Mouse (Mus musculus) adrenal gland, adult (tissue): ENCODE data around the gene R3hcc1l.
A peak's percentile ranks its signal among the peaks of the same experiment; 100 is the strongest.

Source experiments
- DNase-seq, 2 experiments: peaks; one replicate each; pipeline ENCODE4 v3.0.0; 2022 to 2023; ENCODE audit warnings: low spot score in 1 of 2; ENCODE audit not compliant: inconsistent age in 2 of 2

Gene R3hcc1l

DNA sequence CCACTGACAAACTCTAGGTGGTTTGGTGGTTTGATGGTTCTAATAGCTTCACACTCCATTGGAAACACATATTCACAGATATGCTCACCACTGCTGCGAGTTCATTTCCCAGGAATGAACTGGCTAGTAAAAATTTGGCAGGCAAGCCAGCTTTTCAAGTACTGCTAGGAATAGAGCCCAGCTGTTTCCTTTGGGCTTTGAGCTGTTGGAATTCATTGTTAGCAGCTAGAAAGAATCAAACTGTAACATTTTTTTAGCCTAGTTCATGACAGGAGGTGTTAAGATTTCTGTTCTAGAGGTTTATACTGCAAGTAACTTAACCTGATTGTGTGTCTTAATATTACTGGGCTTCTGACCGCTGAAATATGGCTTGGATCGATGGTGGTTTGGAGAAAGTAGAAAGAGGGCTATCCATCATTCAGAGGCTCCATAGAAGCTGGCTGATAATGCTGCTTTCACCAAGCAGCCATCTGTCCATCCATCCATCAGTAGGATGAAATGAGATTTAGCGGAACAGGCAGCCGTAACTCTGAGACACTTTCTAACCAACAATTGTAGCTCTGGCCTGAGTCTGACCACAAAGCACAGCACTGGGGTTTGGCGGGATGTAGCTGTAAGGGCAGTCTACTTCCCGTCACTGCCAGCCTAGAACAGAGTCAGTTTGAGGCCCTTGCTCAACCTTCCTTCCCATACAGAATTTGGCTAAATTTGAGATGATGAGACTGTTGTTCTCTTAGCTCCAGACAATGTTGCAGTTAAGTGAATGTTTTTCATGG is 21.0 kb downstream of the R3hcc1l start:
- DNase-seq: no peak

DNA sequence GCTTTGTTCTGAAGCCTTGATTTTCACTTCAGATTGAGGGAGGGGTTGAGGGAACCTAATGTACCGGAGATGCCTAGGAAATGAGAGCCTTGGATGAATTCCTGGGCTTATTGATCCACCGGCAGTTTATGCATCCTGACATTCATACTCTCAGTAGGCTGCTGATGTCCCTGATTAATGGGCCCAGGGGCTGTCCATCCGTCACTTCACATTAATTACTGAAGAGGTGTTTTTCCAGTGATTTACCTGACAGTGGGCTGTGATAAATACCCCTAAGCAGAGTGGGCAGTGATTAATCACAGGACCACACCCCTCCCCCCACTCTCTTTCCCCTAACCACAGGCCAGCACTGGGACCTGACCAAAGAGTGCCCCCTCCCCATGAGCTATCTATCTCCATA is 22.1 kb downstream of the R3hcc1l start:
- DNase-seq: no peak

- DNase-seq: no peak
Measured at GRCm38 (mm10) chr19:42558701-42559100, 40.1 kb downstream of the R3hcc1l start.

GRCm38 (mm10) chr19:42561991-42562390 is 43.4 kb downstream of the R3hcc1l start:
- DNase-seq: no peak

DNA sequence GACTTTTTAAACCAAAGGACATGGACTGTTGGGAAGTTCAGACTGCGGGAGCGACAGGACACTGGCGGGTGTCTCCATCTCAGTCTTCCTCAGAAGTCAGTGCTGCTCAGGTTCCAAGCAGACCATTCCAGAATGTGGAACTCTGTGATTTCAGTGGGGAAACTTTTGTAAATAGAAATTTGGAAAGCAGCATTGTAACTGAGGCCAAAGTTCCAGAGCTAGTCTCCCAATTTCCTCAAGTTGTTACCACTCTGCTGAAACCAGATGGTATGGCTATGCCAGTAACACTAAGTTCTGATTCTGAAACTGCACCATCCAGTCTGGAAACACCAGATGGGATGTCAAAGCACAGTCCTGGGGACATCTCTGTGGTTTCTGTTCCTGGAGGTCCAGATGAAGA is 44.4 kb downstream of the R3hcc1l start:
- DNase-seq: no peak

DNA sequence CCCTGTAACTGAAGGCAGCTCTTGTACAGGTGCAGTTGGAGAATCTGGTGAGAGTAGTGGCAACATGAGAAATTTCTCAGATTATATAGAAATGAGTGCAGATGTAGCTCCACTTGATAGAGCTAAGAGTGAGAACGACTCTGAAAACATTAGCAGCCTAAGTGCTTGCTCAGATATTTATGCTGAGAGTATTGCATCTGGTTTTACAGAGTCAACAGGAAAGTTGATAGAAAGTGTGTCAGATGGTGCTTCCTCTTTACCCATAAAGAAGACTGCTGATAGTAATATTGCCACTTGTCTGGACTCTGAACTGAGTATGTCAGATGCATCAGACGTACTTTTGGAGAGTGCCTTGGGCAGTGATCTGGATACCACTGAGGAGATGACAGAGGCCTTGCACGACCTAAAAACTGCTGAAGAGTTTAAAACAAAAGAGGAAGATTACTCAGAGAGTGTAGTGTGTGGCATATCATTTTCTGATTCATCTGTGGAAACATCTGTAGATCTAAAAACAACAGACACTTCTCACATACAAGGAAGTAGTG is 45.2 kb downstream of the R3hcc1l start:
- no peak for DNase-seq

GRCm38 (mm10) chr19:42566283-42567019 is 47.9 kb downstream of the R3hcc1l start:
- peak; percentile 33 to 40 for DNase-seq

- DNase-seq: no peak
Measured at GRCm38 (mm10) chr19:42567020-42567419, 48.5 kb downstream of the R3hcc1l start.

DNA sequence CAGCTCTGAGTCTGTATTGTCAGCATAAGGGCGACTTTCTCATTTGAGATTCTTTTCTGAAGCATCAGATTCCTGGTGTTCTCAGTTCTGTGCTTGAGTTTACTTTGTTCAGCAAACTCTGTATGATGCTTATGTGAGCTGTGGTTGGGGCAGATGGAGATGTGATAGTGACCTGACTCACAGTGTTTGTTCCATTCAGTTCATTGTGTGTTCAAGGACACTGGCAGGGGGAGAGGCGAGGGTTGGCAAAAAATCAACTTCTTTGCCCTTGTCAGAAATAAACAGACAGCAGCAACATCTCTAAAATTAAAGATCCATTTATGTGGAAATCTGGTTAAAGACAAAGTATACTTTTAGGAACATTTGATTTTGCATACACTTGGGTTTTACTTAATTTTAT is 50.5 kb downstream of the R3hcc1l start:
- peak; percentile 56 to 81 for DNase-seq

- peak in 1 of 2 experiments; percentile 47 for DNase-seq
Measured at GRCm38 (mm10) chr19:42571291-42571690, 52.7 kb downstream of the R3hcc1l start.

DNA sequence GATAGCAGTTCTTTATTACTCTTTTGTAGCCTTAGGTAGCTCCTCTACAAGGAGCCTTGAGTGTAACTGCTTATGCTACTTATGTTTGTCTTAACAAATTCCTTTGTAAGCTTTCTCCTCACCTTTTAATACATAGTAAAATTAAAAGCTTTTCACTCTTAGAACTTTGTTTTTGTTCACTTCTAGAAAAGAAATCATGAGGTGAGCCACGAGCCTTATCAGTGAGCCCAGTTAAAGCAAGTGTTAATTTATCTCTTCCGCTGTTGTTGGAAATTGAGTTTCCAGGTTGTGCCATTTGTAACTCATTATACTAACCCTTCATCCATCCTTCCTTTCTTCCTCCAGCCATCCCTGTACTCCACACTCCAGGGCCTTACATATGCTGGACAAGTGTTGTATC is 56.8 kb downstream of the R3hcc1l start:
- no peak for DNase-seq

GRCm38 (mm10) chr19:42576856-42577255 is 58.3 kb downstream of the R3hcc1l start:
- DNase-seq: no peak

DNA sequence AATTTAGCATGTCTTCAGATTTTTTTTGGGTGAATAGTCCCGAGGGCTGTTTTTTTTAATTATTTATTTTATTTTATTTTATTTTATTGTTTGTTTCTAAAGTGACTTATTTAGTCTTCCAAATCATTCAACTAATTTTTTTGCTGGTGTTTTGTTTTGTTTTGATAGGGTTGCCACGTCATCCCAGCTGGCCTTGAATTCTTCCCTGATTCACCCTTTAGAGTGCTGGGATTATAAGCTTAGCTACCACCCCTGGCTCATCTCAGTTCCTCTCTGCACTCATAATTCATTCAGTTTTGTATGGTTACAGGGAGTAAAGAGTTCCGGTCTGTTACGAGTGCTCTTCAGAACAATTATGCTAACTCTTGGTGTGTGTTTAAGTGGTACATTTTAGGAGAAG is 60.1 kb downstream of the R3hcc1l start:
- DNase-seq: peak; percentile 44 to 81

- DNase-seq: no peak
Measured at GRCm38 (mm10) chr19:42580701-42581100, 62.1 kb downstream of the R3hcc1l start.

DNA sequence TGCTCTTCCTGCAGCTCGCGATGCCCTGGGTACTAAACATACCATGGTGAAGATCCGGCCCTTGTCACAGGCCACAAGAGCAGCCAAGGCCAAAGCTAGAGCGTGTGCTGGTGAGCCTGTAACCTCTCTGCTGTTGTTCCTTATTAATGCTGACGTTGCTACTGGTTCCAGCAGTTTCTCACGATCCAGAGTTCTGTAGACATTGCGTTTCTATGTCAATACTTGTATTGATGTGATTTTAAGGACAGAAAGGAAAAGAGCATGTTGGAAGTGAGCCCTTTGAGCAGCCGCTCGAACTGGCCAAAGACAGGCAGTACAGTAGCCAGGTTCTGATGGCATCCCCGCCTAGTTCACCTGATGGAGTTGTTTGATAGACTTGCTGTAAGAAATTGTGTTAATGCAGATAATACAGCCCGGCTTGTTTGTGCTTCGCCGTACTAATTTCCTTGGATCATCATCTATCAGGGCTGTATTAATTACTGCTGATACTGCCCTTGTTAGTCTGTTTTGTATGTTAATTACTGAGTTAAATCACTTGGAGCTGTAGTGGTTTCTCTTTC is 64.3 kb downstream of the R3hcc1l start:
- no peak for DNase-seq

GRCm38 (mm10) chr19:42583677-42584076 is 65.1 kb downstream of the R3hcc1l start:
- DNase-seq: no peak

DNA sequence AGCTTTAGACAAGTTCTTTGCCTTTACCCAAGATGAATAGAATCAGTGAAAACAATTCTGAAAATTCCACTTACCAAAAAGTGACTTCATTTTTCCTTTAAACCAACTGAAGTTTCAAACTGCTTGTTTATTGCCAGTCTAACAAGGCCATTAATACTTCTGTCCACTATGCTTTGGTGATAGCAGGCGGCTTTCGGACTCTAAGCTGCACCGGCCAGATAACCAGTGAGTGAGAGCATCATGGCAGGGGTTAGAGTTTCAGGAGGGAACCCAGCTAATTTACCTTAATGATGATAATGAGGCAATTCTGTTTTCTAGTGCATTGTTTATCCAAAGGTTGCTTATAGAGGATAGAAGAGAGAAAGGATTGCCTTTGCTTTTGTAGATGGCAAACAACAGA is 65.6 kb downstream of the R3hcc1l start:
- no peak for DNase-seq

GRCm38 (mm10) chr19:42587704-42588103 is 69.1 kb downstream of the R3hcc1l start:
- no peak for DNase-seq

DNA sequence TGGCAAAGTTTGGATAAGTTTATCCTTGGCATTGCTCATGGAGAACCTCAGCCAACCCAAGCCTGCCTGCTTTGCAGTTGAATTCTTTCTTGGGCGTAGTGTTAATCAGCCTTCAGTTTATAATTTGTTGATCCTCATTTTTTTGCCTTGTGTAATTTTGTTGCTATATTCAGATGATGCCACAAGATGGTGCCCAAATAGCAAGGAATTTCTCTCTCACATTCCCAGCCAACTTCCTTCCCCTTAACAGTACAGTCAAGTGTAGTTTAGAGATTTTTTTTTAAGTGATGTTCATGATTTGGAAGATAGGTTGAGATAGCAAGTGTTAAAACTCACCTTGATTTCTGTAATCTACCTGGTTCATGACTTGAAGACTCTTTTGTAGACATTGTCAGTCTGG is 70.7 kb downstream of the R3hcc1l start:
- DNase-seq: no peak

GRCm38 (mm10) chr19:42591534-42591933 is 73.0 kb downstream of the R3hcc1l start:
- no peak for DNase-seq

DNA sequence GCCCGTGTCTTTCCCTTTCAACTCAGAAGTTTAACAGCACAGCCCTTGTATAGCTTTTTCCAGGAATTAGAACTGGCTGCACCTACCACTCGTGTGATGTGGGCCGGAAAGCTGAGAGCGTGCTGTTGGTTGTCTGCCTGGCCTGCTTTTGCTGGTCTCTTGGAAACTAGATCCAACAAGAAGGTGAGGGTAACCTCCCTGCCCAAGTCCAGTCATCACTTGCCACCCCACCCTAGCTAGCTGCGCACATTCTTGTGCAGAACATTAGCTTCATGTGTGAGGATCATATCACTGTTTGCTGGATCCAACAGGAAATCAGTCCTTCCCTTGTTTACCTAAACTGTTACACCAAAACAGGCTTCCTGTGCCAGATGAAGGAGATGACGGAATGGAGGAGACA is 74.9 kb downstream of the R3hcc1l start:
- no peak for DNase-seq

- no peak for DNase-seq
Measured at GRCm38 (mm10) chr19:42595066-42595465, 76.5 kb downstream of the R3hcc1l start.
